Mouse (Mus musculus) left cerebral cortex, adult 9 months (tissue): Measurements from ENCODE around the gene Slc25a16.

ENCODE experiments used
- DNase-seq, 2 experiments: peaks; one replicate each; pipeline ENCODE4 v3.0.0; 2022; ENCODE audit warnings: low spot score in 2 of 2

Gene Slc25a16

GRCm38 (mm10) chr10:62919925-62920765, at the start of gene Slc25a16:
Slc25a16 (plus strand) TSS chr10:62920633.
- peak; percentile 75 to 93 for DNase-seq

GRCm38 (mm10) chr10:62874828-62875227, 45.6 kb upstream of the Slc25a16 start:
- DNase-seq: no peak

- DNase-seq: no peak
Measured at GRCm38 (mm10) chr10:62875565-62875964, 44.9 kb upstream of the Slc25a16 start.

- no peak for DNase-seq
Measured at GRCm38 (mm10) chr10:62878056-62878455, 42.4 kb upstream of the Slc25a16 start.

GRCm38 (mm10) chr10:62881211-62881610, 39.2 kb upstream of the Slc25a16 start:
- no peak for DNase-seq

- no peak for DNase-seq
Measured at GRCm38 (mm10) chr10:62883933-62884372, 36.5 kb upstream of the Slc25a16 start.

- DNase-seq: no peak
Measured at GRCm38 (mm10) chr10:62884517-62884916, 35.9 kb upstream of the Slc25a16 start.

- no peak for DNase-seq
Measured at GRCm38 (mm10) chr10:62885460-62885859, 35.0 kb upstream of the Slc25a16 start.

- DNase-seq: no peak
Measured at GRCm38 (mm10) chr10:62885969-62886798, 34.2 kb upstream of the Slc25a16 start.

GRCm38 (mm10) chr10:62886799-62887591, 33.4 kb upstream of the Slc25a16 start:
- DNase-seq: no peak

GRCm38 (mm10) chr10:62891025-62891424, 29.4 kb upstream of the Slc25a16 start:
- DNase-seq: no peak

GRCm38 (mm10) chr10:62892549-62893232, 27.7 kb upstream of the Slc25a16 start:
- no peak for DNase-seq

GRCm38 (mm10) chr10:62893356-62893884, 27.0 kb upstream of the Slc25a16 start:
- no peak for DNase-seq

GRCm38 (mm10) chr10:62894447-62894846, 26.0 kb upstream of the Slc25a16 start:
- DNase-seq: no peak

- no peak for DNase-seq
Measured at GRCm38 (mm10) chr10:62895386-62895785, 25.0 kb upstream of the Slc25a16 start.

- DNase-seq: no peak
Measured at GRCm38 (mm10) chr10:62896035-62896434, 24.4 kb upstream of the Slc25a16 start.

- no peak for DNase-seq
Measured at GRCm38 (mm10) chr10:62896774-62897173, 23.7 kb upstream of the Slc25a16 start.

- no peak for DNase-seq
Measured at GRCm38 (mm10) chr10:62897437-62897836, 23.0 kb upstream of the Slc25a16 start.

GRCm38 (mm10) chr10:62898061-62898460, 22.4 kb upstream of the Slc25a16 start:
- DNase-seq: no peak

GRCm38 (mm10) chr10:62900144-62900543, 20.3 kb upstream of the Slc25a16 start:
- no peak for DNase-seq

GRCm38 (mm10) chr10:62901826-62902225, 18.6 kb upstream of the Slc25a16 start:
- DNase-seq: no peak
